Mouse (Mus musculus): Measurements from ENCODE around the gene Epha8. TPM values are rescaled to one million over a fixed set of nuclear protein-coding genes. Genes with fewer than 3 reads are reported as not detected.
A peak's percentile ranks its signal among the peaks of the same experiment; 100 is the strongest.

Epha8 gene
- polyA plus RNA-seq, 1 experiment from 2014 or later = 1.4 TPM

- no peaks in the 10 kb centered on the region for H3K9me3 ChIP-seq (ENCODE audit: control insufficient read depth, low read length)
- no peaks in the 10 kb centered on the region for H3K27me3 ChIP-seq (replicated peaks; ENCODE audit: control insufficient read depth, insufficient read depth, low read length)
- 8% methylated on average over 12 of the region's 12 CpGs for WGBS
- H3K9ac ChIP-seq (ENCODE audit: low read depth, low read length) = no peak overlapping the region
- no peaks in the 10 kb centered on the region for H3K4me1 ChIP-seq (ENCODE audit: control insufficient read depth, insufficient read depth, low read length)
- H3K4me3 ChIP-seq (ENCODE audit: low read depth, low read length) = no peak overlapping the region
- peak; percentile 78 for DNase-seq (ENCODE audit: low spot score)
- H3K36me3 ChIP-seq (ENCODE audit: control insufficient read depth, insufficient read depth, low read length) = no peaks in the 10 kb centered on the region
- peak; percentile 48; the same call in 1 of the 2 replicates for ATAC-seq (ENCODE audit: low read depth)
- no peak overlapping the region for H3K27ac ChIP-seq (replicated peaks; ENCODE audit: low read depth, low read length)
- no peak overlapping the region for H3K4me2 ChIP-seq (ENCODE audit: low read depth, low read length)
These were observed 24.7 kb upstream of the Epha8 start for GRCm38 (mm10) chr4:136981347-136981746.

GRCm38 (mm10) chr4:136980921-136981320, 24.3 kb upstream of the Epha8 start:
- no peak for DNase-seq (ENCODE audit: low spot score)
- Histone ChIP-seq H3K9ac (ENCODE audit: low read depth, low read length) (no peak overlapping the region), H3K27ac (replicated peaks; ENCODE audit: low read depth, low read length) (no peak overlapping the region), H3K27me3 (replicated peaks; ENCODE audit: control insufficient read depth, insufficient read depth, low read length) (no peaks in the 10 kb centered on the region), H3K4me2 (ENCODE audit: low read depth, low read length) (no peak overlapping the region), H3K4me3 (ENCODE audit: low read depth, low read length) (no peak overlapping the region), H3K9me3 (ENCODE audit: control insufficient read depth, low read length) (no peaks in the 10 kb centered on the region), H3K36me3 (ENCODE audit: control insufficient read depth, insufficient read depth, low read length) (no peaks in the 10 kb centered on the region), H3K4me1 (ENCODE audit: control insufficient read depth, insufficient read depth, low read length) (no peaks in the 10 kb centered on the region)
- 70% methylated on average over 4 of the region's 4 CpGs for WGBS
- ATAC-seq (ENCODE audit: low read depth) = no peak

- H3K4me3 ChIP-seq (ENCODE audit: low read depth, low read length) = no peak overlapping the region
- WGBS = 53% methylated on average over 8 of the region's 8 CpGs
- no peak for ATAC-seq (ENCODE audit: low read depth)
- no peaks in the 10 kb centered on the region for H3K27me3 ChIP-seq (replicated peaks; ENCODE audit: control insufficient read depth, insufficient read depth, low read length)
- H3K4me1 ChIP-seq (ENCODE audit: control insufficient read depth, insufficient read depth, low read length) = no peaks in the 10 kb centered on the region
- no peak overlapping the region for H3K27ac ChIP-seq (replicated peaks; ENCODE audit: low read depth, low read length)
- no peaks in the 10 kb centered on the region for H3K9me3 ChIP-seq (ENCODE audit: control insufficient read depth, low read length)
- DNase-seq (ENCODE audit: low spot score) = no peak
- H3K4me2 ChIP-seq (ENCODE audit: low read depth, low read length) = no peak overlapping the region
- H3K9ac ChIP-seq (ENCODE audit: low read depth, low read length) = no peak overlapping the region
- no peaks in the 10 kb centered on the region for H3K36me3 ChIP-seq (ENCODE audit: control insufficient read depth, insufficient read depth, low read length)
These were observed 20.6 kb upstream of the Epha8 start for GRCm38 (mm10) chr4:136977244-136977643.

- WGBS = 5% methylated on average over 6 of the region's 6 CpGs
- H3K9me3 ChIP-seq (ENCODE audit: control insufficient read depth, low read length) = no peaks in the 10 kb centered on the region
- H3K4me3 ChIP-seq (ENCODE audit: low read depth, low read length) = no peak overlapping the region
- H3K27ac ChIP-seq (replicated peaks; ENCODE audit: low read depth, low read length) = no peak overlapping the region
- H3K4me2 ChIP-seq (ENCODE audit: low read depth, low read length) = no peak overlapping the region
- no peak for ATAC-seq (ENCODE audit: low read depth)
- DNase-seq (ENCODE audit: low spot score) = no peak
- no peak overlapping the region for H3K9ac ChIP-seq (ENCODE audit: low read depth, low read length)
- no peaks in the 10 kb centered on the region for H3K4me1 ChIP-seq (ENCODE audit: control insufficient read depth, insufficient read depth, low read length)
- H3K36me3 ChIP-seq (ENCODE audit: control insufficient read depth, insufficient read depth, low read length) = no peaks in the 10 kb centered on the region
- H3K27me3 ChIP-seq (replicated peaks; ENCODE audit: control insufficient read depth, insufficient read depth, low read length) = peaks cover 41% of the 10 kb centered on the region
These were observed 14.3 kb upstream of the Epha8 start for GRCm38 (mm10) chr4:136970939-136971338.

- H3K27me3 ChIP-seq (replicated peaks; ENCODE audit: control insufficient read depth, insufficient read depth, low read length) = peaks cover 41% of the 10 kb centered on the region
- no peak overlapping the region for H3K4me3 ChIP-seq (ENCODE audit: low read depth, low read length)
- no peaks in the 10 kb centered on the region for H3K36me3 ChIP-seq (ENCODE audit: control insufficient read depth, insufficient read depth, low read length)
- H3K4me1 ChIP-seq (ENCODE audit: control insufficient read depth, insufficient read depth, low read length) = peaks cover 7% of the 10 kb centered on the region; the same call in 1 of the 2 replicates
- ATAC-seq (ENCODE audit: low read depth) (no peak), DNase-seq (ENCODE audit: low spot score) (no peak)
- H3K9ac ChIP-seq (ENCODE audit: low read depth, low read length) = no peak overlapping the region
- 38% methylated on average over 11 of the region's 16 CpGs for WGBS
- no peak overlapping the region for H3K4me2 ChIP-seq (ENCODE audit: low read depth, low read length)
- H3K9me3 ChIP-seq (ENCODE audit: control insufficient read depth, low read length) = no peaks in the 10 kb centered on the region
- no peak overlapping the region for H3K27ac ChIP-seq (replicated peaks; ENCODE audit: low read depth, low read length)
These were observed 13.1 kb upstream of the Epha8 start for GRCm38 (mm10) chr4:136969503-136970276.

GRCm38 (mm10) chr4:136969096-136969495, 12.5 kb upstream of the Epha8 start:
- H3K4me1 ChIP-seq (ENCODE audit: control insufficient read depth, insufficient read depth, low read length) = peaks cover 7% of the 10 kb centered on the region; the same call in 1 of the 2 replicates
- H3K9me3 ChIP-seq (ENCODE audit: control insufficient read depth, low read length) = no peaks in the 10 kb centered on the region
- H3K4me2 ChIP-seq (ENCODE audit: low read depth, low read length) = no peak overlapping the region
- H3K9ac ChIP-seq (ENCODE audit: low read depth, low read length) = no peak overlapping the region
- DNase-seq (ENCODE audit: low spot score) = no peak
- ATAC-seq (ENCODE audit: low read depth) = no peak
- 38% methylated on average over 8 of the region's 8 CpGs for WGBS
- no peak overlapping the region for H3K27ac ChIP-seq (replicated peaks; ENCODE audit: low read depth, low read length)
- H3K36me3 ChIP-seq (ENCODE audit: control insufficient read depth, insufficient read depth, low read length) = no peaks in the 10 kb centered on the region
- no peak overlapping the region for H3K4me3 ChIP-seq (ENCODE audit: low read depth, low read length)
- H3K27me3 ChIP-seq (replicated peaks; ENCODE audit: control insufficient read depth, insufficient read depth, low read length) = peaks cover 41% of the 10 kb centered on the region

- DNase-seq (ENCODE audit: low spot score) = no peak
- ATAC-seq (ENCODE audit: low read depth) = no peak
- H3K36me3 ChIP-seq (ENCODE audit: control insufficient read depth, insufficient read depth, low read length) = no peaks in the 10 kb centered on the region
- no peak overlapping the region for H3K4me2 ChIP-seq (ENCODE audit: low read depth, low read length)
- H3K9ac ChIP-seq (ENCODE audit: low read depth, low read length) = no peak overlapping the region
- H3K27me3 ChIP-seq (replicated peaks; ENCODE audit: control insufficient read depth, insufficient read depth, low read length) = peaks cover 48% of the 10 kb centered on the region
- 38% methylated on average over 9 of the region's 9 CpGs for WGBS
- no peak overlapping the region for H3K27ac ChIP-seq (replicated peaks; ENCODE audit: low read depth, low read length)
- H3K4me1 ChIP-seq (ENCODE audit: control insufficient read depth, insufficient read depth, low read length) = peaks cover 7% of the 10 kb centered on the region; the same call in 1 of the 2 replicates
- no peaks in the 10 kb centered on the region for H3K9me3 ChIP-seq (ENCODE audit: control insufficient read depth, low read length)
- H3K4me3 ChIP-seq (ENCODE audit: low read depth, low read length) = no peak overlapping the region
These were observed 10.9 kb upstream of the Epha8 start for GRCm38 (mm10) chr4:136967511-136967910.

GRCm38 (mm10) chr4:136966493-136967390, 10.1 kb upstream of the Epha8 start:
- WGBS = 42% methylated on average over 15 of the region's 16 CpGs
- no peak overlapping the region for H3K9ac ChIP-seq (ENCODE audit: low read depth, low read length)
- H3K36me3 ChIP-seq (ENCODE audit: control insufficient read depth, insufficient read depth, low read length) = no peaks in the 10 kb centered on the region
- H3K9me3 ChIP-seq (ENCODE audit: control insufficient read depth, low read length) = no peaks in the 10 kb centered on the region
- no peak for ATAC-seq (ENCODE audit: low read depth)
- DNase-seq (ENCODE audit: low spot score) = no peak
- H3K27ac ChIP-seq (replicated peaks; ENCODE audit: low read depth, low read length) = no peak overlapping the region
- H3K27me3 ChIP-seq (replicated peaks; ENCODE audit: control insufficient read depth, insufficient read depth, low read length) = peaks cover 48% of the 10 kb centered on the region
- peaks cover 7% of the 10 kb centered on the region; the same call in 1 of the 2 replicates for H3K4me1 ChIP-seq (ENCODE audit: control insufficient read depth, insufficient read depth, low read length)
- H3K4me3 ChIP-seq (ENCODE audit: low read depth, low read length) = no peak overlapping the region
- no peak overlapping the region for H3K4me2 ChIP-seq (ENCODE audit: low read depth, low read length)

All from embryonic facial prominence, embryonic 14.5 days (tissue).